Mouse (Mus musculus): ENCODE results near the gene Ckap2. TPM values are rescaled to one million over a fixed set of nuclear protein-coding genes. Genes with fewer than 3 reads are reported as not detected.

The Ckap2 gene
- total and polyA plus RNA-seq, 3 experiments: 19.5 to 48.8 (median 31.3) TPM

DNA sequence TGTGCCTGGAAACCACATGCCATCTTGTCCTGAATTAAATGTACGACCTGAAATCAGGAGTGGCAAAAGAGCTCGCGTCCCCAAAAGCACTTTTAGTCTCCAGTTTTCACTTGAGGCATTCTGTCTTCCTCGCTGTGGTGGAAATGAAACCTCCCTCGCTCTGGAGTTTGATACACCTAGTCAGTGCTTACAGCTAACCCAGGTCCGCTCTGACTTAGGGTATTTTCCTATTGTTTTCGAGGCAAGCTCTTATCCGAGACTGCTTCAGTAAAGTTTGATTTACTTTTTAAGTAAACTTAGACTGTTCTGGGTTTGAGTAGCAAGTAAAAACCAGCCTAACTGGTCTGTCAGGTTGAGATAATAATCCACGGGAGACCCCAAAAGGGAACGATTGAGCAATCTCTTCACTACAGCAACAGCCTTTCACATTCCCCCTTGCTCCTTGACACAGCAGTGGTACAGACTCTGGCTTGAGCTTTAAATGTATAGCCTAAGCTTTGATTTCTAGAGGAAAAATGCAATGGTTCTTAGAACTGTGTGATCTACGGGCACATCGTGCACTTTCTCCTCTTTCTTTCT is 7.9 kb upstream of the Ckap2 start:
- Histone ChIP-seq H3K27me3 (replicated peaks) (peaks cover 9% of the 10 kb centered on the region), H3K36me3 (replicated peaks in 1 of 2; ENCODE audit: control insufficient read depth in 1 of 2, insufficient read depth in 1 of 2, low read length in 1 of 2) (peaks cover 4 to 10% of the 10 kb centered on the region in 2 experiments), H3K4me1 (ENCODE audit: control insufficient read depth in 1 of 2, insufficient read depth in 2 of 2) (peaks cover 2 to 9% of the 10 kb centered on the region in 2 experiments), H3K9me3 (replicated peaks; ENCODE audit: low read length) (no peaks in the 10 kb centered on the region), H3K4me3 (replicated peaks in 1 of 3; ENCODE audit: low read depth in 2 of 3, low read length in 2 of 3, poor library complexity in 1 of 3) (peak overlapping the region; percentile 78 to 89 (median 79)), H3K27ac (ENCODE audit: insufficient read depth, low read depth) (peak overlapping the region; percentile 34; the same call in 1 of the 2 replicates), H3K79me2 (replicated peaks; ENCODE audit: control insufficient read depth, extremely low read depth, insufficient read depth, poor library complexity, severe bottlenecking) (peaks cover 10% of the 10 kb centered on the region), H3K4me2 (ENCODE audit: insufficient read depth, low read depth, poor library complexity, severe bottlenecking) (peak overlapping the region; percentile 74), H3K9ac (ENCODE audit: insufficient read depth, low read depth) (peak overlapping the region; percentile 73)
- DNase-seq (ENCODE audit: extremely low read depth): peak; percentile 44
- TF ChIP-seq MAZ (IDR thresholded peaks at IDR 0.05; ENCODE audit: low read depth, low read length) (0 out of 2 replicates have a peak, but pooled peaks have one; percentile 3), KAT2A (IDR thresholded peaks at IDR 0.05; ENCODE audit: insufficient replicate concordance, low read length) (no peak), ETS1 (conservative IDR thresholded peaks at IDR 0.05; ENCODE audit: low read depth, low read length) (no peak), BHLHE40 (IDR thresholded peaks at IDR 0.05; ENCODE audit: low read depth, low read length) (no peak), NELFE (IDR thresholded peaks at IDR 0.05; ENCODE audit: low read depth, low read length) (no peak), TBP (conservative IDR thresholded peaks at IDR 0.05; ENCODE audit: low read depth, low read length) (0 out of 2 replicates have a peak, but pooled peaks have one; percentile 55), SIN3A (IDR thresholded peaks at IDR 0.05; ENCODE audit: low read length) (0 out of 2 replicates have a peak, but pooled peaks have one; percentile 3), MEF2A (IDR thresholded peaks at IDR 0.05; ENCODE audit: borderline replicate concordance, low read depth, low read length) (no peak), CHD1 (IDR thresholded peaks at IDR 0.05; ENCODE audit: low read depth, low read length) (0 out of 2 replicates have a peak, but pooled peaks have one; percentile 35), ZMIZ1 (IDR thresholded peaks at IDR 0.05; ENCODE audit: low read depth, low read length) (no peak), NRF1 (IDR thresholded peaks at IDR 0.05; ENCODE audit: low read depth, low read length) (no peak)
- dilution Hi-C loops (cut with MboI; ENCODE audit: extremely low pct_ligation_motif_present, extremely low pct_unique_long_range_greater_than_20kb, low sequenced_read_pairs) (no loop called here), in situ Hi-C loops (cut with MboI; ENCODE audit: low pct_ligation_motif_present, low pct_unique_long_range_greater_than_20kb, low sequenced_read_pairs) (loop anchor here (10.0 kb wide), 1 partner anchor 191 kb away; no protein-coding TSS in a partner anchor)

DNA sequence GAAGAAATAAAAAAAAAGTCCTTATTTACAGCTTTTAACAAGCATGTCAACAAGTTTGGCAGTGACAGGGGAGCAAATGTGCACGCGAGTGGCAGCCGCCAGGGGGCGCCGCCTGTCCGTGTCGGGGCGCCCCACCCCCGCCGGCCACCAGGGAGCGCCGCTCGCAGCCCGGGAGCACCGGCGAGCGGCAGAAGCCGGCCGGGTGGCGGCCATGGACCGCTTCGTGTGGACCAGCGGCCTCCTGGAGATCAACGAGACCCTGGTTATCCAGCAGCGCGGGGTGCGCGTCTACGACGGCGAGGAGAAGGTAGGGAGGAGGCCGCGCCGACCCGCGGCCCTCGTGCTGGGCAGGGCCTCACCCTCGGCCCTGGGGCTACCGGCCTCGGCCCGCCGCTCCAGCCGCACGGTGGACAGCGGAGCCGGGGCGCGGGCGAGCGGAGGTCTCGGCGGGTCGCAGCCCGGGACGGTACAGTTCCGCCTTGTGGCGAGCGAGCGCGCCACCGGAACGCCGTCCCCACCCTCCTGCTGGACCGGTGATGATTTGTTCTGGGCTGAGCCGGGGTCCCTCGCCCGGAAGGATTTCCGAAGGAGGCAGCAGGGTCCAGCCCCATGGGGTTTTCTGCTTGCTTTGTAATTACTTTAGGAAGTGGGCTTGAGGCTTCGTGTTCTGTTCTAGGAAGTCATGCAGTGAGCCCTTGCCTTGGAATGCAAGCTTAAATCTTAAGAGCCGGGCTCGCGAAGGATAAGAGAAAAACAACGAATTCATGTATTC is 7.2 kb upstream of the Ckap2 start, which contains the start of gene Vps36:
Gene Vps36, plus strand, starts transcription at position 150 of the 772 bp plus-strand sequence.
- Histone ChIP-seq H3K9ac (ENCODE audit: insufficient read depth, low read depth) (peak within 1 kb of the TSS; percentile 73), H3K79me2 (replicated peaks; ENCODE audit: control insufficient read depth, extremely low read depth, insufficient read depth, poor library complexity, severe bottlenecking) (peaks cover 10% of the 10 kb centered on the region), H3K36me3 (replicated peaks in 1 of 2; ENCODE audit: control insufficient read depth in 1 of 2, insufficient read depth in 1 of 2, low read length in 1 of 2) (peaks cover 2 to 6% of the 10 kb centered on the region in 2 experiments), H3K27ac (ENCODE audit: insufficient read depth, low read depth) (peak within 1 kb of the TSS; percentile 84), H3K4me3 (replicated peaks in 1 of 3; ENCODE audit: low read depth in 2 of 3, low read length in 2 of 3, poor library complexity in 1 of 3) (peak within 1 kb of the TSS; percentile 78 to 89 (median 79)), H3K27me3 (replicated peaks) (peaks cover 16% of the 10 kb centered on the region), H3K4me2 (ENCODE audit: insufficient read depth, low read depth, poor library complexity, severe bottlenecking) (peak within 1 kb of the TSS; percentile 74), H3K9me3 (replicated peaks; ENCODE audit: low read length) (no peaks in the 10 kb centered on the region), H3K4me1 (ENCODE audit: control insufficient read depth in 1 of 2, insufficient read depth in 2 of 2) (peaks cover 2 to 9% of the 10 kb centered on the region in 2 experiments)
- in situ Hi-C loops (cut with MboI; ENCODE audit: low pct_ligation_motif_present, low pct_unique_long_range_greater_than_20kb, low sequenced_read_pairs): loop anchor here (10.0 kb wide), 1 partner anchor 192 kb away; no protein-coding TSS in a partner anchor
- peak; percentile 73 for DNase-seq (ENCODE audit: extremely low read depth)
- dilution Hi-C loops (cut with MboI; ENCODE audit: extremely low pct_ligation_motif_present, extremely low pct_unique_long_range_greater_than_20kb, low sequenced_read_pairs): no loop called here
- TF ChIP-seq TCF12 (IDR thresholded peaks at IDR 0.05; ENCODE audit: low read depth, low read length) (peak; percentile 33), KAT2A (IDR thresholded peaks at IDR 0.05; ENCODE audit: insufficient replicate concordance, low read length) (no peak), BHLHE40 (IDR thresholded peaks at IDR 0.05; ENCODE audit: low read depth, low read length) (0 out of 2 replicates have a peak, but pooled peaks have one; percentile 33), RAD21 (IDR thresholded peaks at IDR 0.05; ENCODE audit: low read depth, low read length) (peak; percentile 64), NELFE (IDR thresholded peaks at IDR 0.05; ENCODE audit: low read depth, low read length) (peak; percentile 90), ZNF384 (IDR thresholded peaks at IDR 0.05; ENCODE audit: low read depth, low read length) (peak; percentile 59; the same call in 1 of the 2 replicates), POLR2A (IDR thresholded peaks at IDR 0.05; ENCODE audit: low read depth, low read length) (peak; percentile 77), SMC3 (IDR thresholded peaks at IDR 0.05; ENCODE audit: low read depth, low read length) (peak; percentile 90), SIN3A (IDR thresholded peaks at IDR 0.05; ENCODE audit: low read length) (peak; percentile 82), HCFC1 (IDR thresholded peaks at IDR 0.05; ENCODE audit: low read depth, low read length) (peak; percentile 76), UBTF (IDR thresholded peaks at IDR 0.05; ENCODE audit: low read depth, low read length) (peak; percentile 99), JUND (conservative IDR thresholded peaks at IDR 0.05; ENCODE audit: low read depth, low read length) (no peak), PAX5 (IDR thresholded peaks at IDR 0.05; ENCODE audit: low read length) (no peak), CTCF (conservative IDR thresholded peaks at IDR 0.05 in 1 of 2, IDR thresholded peaks at IDR 0.05 in 1 of 2; ENCODE audit: low read depth in 2 of 2, low read length in 2 of 2) (peak; percentile 49 to 100; a peak in 3 of 4 replicates), NRF1 (IDR thresholded peaks at IDR 0.05; ENCODE audit: low read depth, low read length) (peak; percentile 22; the same call in 1 of the 2 replicates), ZMIZ1 (IDR thresholded peaks at IDR 0.05; ENCODE audit: low read depth, low read length) (peak; percentile 83; the same call in 1 of the 2 replicates), MEF2A (IDR thresholded peaks at IDR 0.05; ENCODE audit: borderline replicate concordance, low read depth, low read length) (peak; percentile 60; the same call in 1 of the 2 replicates), IRF4 (IDR thresholded peaks at IDR 0.05; ENCODE audit: low read depth, low read length) (peak; percentile 38), MXI1 (IDR thresholded peaks at IDR 0.05; ENCODE audit: low read depth, low read length) (peak; percentile 56; the same call in 1 of the 2 replicates), ELF1 (IDR thresholded peaks at IDR 0.05; ENCODE audit: low read depth, low read length) (peak; percentile 74; the same call in 1 of the 2 replicates), USF1 (IDR thresholded peaks at IDR 0.05; ENCODE audit: low read depth, low read length) (no peak), CHD2 (IDR thresholded peaks at IDR 0.05; ENCODE audit: low read length) (no peak)
